Mouse (Mus musculus) thymus, adult 2 months (tissue): Measurements from ENCODE around the gene Ankrd39. TPM values are rescaled to one million over a fixed set of nuclear protein-coding genes. Genes with fewer than 3 reads are reported as not detected.

ENCODE experiments used
- DNase-seq: peaks from one replicate; pipeline ENCODE4 v3.0.0; 2021
- H3K27ac ChIP-seq: fragments of 200-500 bp; 2 replicates; pipeline ENCODE4 v1.5.1; 2012; ENCODE audit warnings: low read length, control low read depth; ENCODE audit not compliant: control insufficient read depth, insufficient read depth
- H3K27me3 ChIP-seq: fragments of 200-500 bp; 2 replicates; pipeline ENCODE4 v1.6.1; 2012; ENCODE audit warnings: mild to moderate bottlenecking, low read length, moderate library complexity, mixed read lengths; ENCODE audit not compliant: control insufficient read depth, insufficient read depth
- H3K36me3 ChIP-seq: fragments of 200-500 bp; 2 replicates; pipeline ENCODE4 v1.6.1; 2012; ENCODE audit warnings: mild to moderate bottlenecking, low read length, moderate library complexity; ENCODE audit not compliant: control insufficient read depth, insufficient read depth
- H3K4me1 ChIP-seq: fragments of 200-500 bp; replicated peaks from 2 replicates; pipeline ENCODE4 v1.6.1; 2012; ENCODE audit warnings: low read length; ENCODE audit not compliant: control insufficient read depth, insufficient read depth
- H3K4me3 ChIP-seq: fragments of 200-500 bp; 2 replicates; pipeline ENCODE4 v1.5.1; 2012; ENCODE audit warnings: mild to moderate bottlenecking, low read length, control low read depth, moderate library complexity; ENCODE audit not compliant: control insufficient read depth, insufficient read depth
- CTCF ChIP-seq: fragments of 200-500 bp; IDR thresholded peaks from 2 replicates; pipeline ENCODE4 v1.5.1; 2012; ENCODE audit warnings: mild to moderate bottlenecking, control low read depth, low read length, moderate library complexity, borderline replicate concordance; ENCODE audit not compliant: control insufficient read depth, poor library complexity, insufficient read depth; ENCODE audit errors: extremely low read depth
- POLR2A ChIP-seq: fragments of 200-500 bp; IDR thresholded peaks from 2 replicates; pipeline ENCODE4 v1.6.1; 2012; ENCODE audit warnings: mild to moderate bottlenecking, low read length, control low read depth, moderate library complexity; ENCODE audit not compliant: control insufficient read depth, poor library complexity, insufficient read depth; ENCODE audit errors: extremely low read depth
- WGBS: fragments of 180-500 bp; shearing (Covaris S2); methylation state at CpG from one replicate; pipeline ENCODE4 v1.1.7; 2018; 5-methylcytosine and 5-hydroxymethylcytosine counted together
- polyA plus RNA-seq: library from polyadenylated mRNA; depleted of rRNA; stranded (reverse); fragments of >200 nt; gene quantifications from 2 replicates; pipeline ENCODE4 v1.2.3, GENCODE M21; 2012

Gene Ankrd39
- polyA plus RNA-seq, 1 experiment = 48.4 TPM

DNA sequence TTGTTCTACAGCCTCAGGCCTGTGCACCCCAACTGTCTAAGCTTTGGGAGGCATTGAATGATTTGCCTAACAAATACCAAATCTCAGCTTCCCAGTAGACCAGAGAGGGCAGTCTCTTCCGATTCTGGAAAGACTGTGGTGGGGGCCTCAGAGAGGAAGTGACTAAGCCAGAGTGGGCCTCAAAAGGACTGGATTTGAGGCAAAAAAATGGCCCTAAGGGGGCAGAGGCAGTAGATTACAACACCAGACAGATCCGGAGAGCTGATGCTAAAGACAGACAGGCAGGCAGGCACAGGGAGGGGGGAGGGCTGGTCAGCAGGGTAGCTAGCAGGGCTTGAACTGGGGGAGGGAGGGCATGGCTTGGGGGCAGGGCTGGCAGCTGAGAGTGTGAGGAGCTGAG is 19.2 kb upstream of the Ankrd39 start:
- no peak overlapping the region for H3K27ac ChIP-seq
- no peak for TF ChIP-seq CTCF
- no peaks in the 10 kb centered on the region for H3K4me1 ChIP-seq
- DNase-seq = no peak
- no peak overlapping the region for H3K4me3 ChIP-seq
- H3K27me3 ChIP-seq = no peaks in the 10 kb centered on the region
- WGBS = 71% methylated on average over 2 of the region's 2 CpGs
- H3K36me3 ChIP-seq = no peaks in the 10 kb centered on the region

DNA sequence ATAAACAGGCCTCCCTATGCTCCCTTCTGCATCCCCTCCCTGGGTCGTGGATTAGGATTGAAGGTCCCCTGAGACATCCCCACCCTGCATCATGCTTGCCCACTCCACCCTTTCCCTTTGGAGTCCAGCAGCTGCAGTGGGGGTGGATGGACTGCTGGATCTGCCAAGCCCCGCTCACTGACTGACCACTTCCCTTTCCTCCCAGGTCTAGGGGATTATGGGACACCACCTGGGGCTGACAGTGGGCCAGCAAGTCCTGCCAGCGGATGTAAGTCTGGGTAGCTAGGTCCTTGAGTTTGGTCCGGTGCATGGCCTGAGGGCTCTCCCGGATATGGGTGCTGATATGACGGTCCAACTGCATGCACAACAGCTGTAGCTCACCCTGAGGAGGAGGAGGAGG is 16.9 kb upstream of the Ankrd39 start:
- no peak overlapping the region for H3K4me3 ChIP-seq
- TF ChIP-seq POLR2A (no peak), CTCF (no peak)
- no peaks in the 10 kb centered on the region for H3K27me3 ChIP-seq
- DNase-seq = no peak
- 64% methylated on average over 6 of the region's 6 CpGs for WGBS
- H3K27ac ChIP-seq = no peak overlapping the region
- peaks cover 8% of the 10 kb centered on the region; the same call in 1 of the 2 replicates for H3K4me1 ChIP-seq
- H3K36me3 ChIP-seq = no peaks in the 10 kb centered on the region

DNA sequence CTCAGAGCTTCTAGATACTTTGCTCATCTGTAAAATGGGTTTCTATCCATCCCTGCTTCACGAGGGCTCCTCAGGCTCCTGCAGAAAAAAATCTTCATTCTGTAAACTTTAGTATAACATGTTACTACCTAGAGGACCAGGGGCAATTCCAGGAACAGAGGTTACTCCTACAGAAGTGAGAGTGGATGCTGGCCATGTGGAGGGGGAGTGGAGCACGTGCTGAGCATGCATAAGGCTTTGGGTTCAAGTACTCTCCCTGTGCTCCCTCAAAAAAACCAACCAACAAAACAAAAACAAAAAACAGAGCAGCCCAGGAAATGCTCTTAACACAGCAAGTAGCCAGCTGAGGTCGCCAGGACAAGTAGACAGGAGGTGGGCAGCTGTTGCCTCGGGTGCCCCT is 16.4 kb upstream of the Ankrd39 start:
- Histone ChIP-seq H3K27me3 (no peaks in the 10 kb centered on the region; the same call in 1 of the 2 replicates), H3K4me1 (peaks cover 12% of the 10 kb centered on the region), H3K4me3 (no peak overlapping the region), H3K36me3 (no peaks in the 10 kb centered on the region), H3K27ac (no peak overlapping the region)
- WGBS = 75% methylated on average over 4 of the region's 4 CpGs
- DNase-seq = no peak
- TF ChIP-seq POLR2A (no peak), CTCF (no peak)

DNA sequence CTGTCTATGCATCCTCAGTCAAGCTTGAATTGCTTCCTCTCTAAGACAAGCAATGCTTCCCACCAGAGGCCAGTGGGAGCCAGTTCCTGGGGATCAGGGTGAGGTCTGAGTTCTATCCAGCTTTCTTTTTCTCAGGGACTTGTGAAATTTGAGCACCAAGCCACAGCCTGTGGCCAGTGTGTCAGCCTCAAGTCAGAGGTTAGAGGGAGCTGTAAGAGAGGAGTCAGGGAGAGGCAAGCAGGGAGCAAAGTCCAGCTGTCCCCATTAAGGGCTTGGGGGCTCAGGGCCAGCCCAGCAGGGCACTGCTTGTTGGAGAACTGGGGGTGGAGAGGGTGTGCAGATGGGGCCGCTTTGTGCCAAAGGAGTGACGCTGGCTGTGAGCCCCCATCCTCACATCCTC is 16.0 kb upstream of the Ankrd39 start:
- Histone ChIP-seq H3K27me3 (no peaks in the 10 kb centered on the region; the same call in 1 of the 2 replicates), H3K4me1 (peaks cover 15% of the 10 kb centered on the region), H3K4me3 (no peak overlapping the region), H3K36me3 (no peaks in the 10 kb centered on the region), H3K27ac (no peak overlapping the region)
- no peak for TF ChIP-seq POLR2A
- TF ChIP-seq CTCF = no peak
- no peak for DNase-seq
- 93% methylated on average over 2 of the region's 2 CpGs for WGBS

DNA sequence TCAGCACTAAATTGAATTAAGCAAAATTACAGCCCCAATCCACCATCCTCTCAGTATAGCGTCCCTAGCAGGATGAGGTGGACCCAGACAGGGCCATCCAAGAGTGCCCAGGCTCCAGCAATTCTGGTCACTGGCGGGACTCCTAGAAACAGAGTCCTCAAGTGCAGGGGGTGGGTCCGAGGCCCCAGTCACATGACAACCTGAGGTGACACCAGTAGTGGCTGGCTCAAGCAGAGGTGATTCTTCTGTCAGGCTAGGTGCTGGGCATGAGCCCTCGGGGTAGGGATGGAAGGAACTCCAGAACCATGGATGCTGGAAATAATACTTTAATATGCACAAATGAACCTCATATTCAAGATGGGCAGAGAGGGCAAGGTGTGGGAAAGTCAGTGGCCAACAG is 15.1 kb upstream of the Ankrd39 start:
- Histone ChIP-seq H3K4me1 (peaks cover 20% of the 10 kb centered on the region), H3K4me3 (no peak overlapping the region), H3K27ac (no peak overlapping the region), H3K36me3 (no peaks in the 10 kb centered on the region), H3K27me3 (no peaks in the 10 kb centered on the region; the same call in 1 of the 2 replicates)
- DNase-seq = no peak
- TF ChIP-seq POLR2A = no peak
- TF ChIP-seq CTCF = no peak
- 95% methylated on average over 4 of the region's 4 CpGs for WGBS

DNA sequence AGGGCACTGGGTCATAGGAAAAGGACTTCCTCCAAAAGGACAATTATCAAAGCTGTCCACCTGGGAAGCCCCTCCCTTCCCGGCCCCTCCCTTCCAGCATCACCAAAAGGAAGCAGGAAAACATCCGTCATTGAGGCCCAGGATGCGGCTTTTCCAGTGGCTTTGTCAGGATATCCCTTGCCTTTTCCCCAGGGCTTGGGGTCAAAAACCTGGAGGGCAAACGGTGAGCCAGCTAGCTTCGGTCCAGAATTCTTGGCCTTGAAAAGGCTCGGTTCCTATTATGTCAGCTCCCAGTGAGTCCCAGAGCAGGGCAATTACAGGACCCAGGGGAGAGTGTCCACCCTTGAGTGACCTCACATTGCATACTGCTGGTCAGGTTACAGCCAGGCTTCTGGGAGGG is 13.7 kb upstream of the Ankrd39 start:
- 88% methylated on average over 6 of the region's 6 CpGs for WGBS
- H3K36me3 ChIP-seq = no peaks in the 10 kb centered on the region
- no peak overlapping the region for H3K27ac ChIP-seq
- H3K4me3 ChIP-seq = no peak overlapping the region
- no peak for TF ChIP-seq CTCF
- no peak for TF ChIP-seq POLR2A
- no peaks in the 10 kb centered on the region; the same call in 1 of the 2 replicates for H3K27me3 ChIP-seq
- no peak for DNase-seq
- H3K4me1 ChIP-seq = peaks cover 34% of the 10 kb centered on the region

DNA sequence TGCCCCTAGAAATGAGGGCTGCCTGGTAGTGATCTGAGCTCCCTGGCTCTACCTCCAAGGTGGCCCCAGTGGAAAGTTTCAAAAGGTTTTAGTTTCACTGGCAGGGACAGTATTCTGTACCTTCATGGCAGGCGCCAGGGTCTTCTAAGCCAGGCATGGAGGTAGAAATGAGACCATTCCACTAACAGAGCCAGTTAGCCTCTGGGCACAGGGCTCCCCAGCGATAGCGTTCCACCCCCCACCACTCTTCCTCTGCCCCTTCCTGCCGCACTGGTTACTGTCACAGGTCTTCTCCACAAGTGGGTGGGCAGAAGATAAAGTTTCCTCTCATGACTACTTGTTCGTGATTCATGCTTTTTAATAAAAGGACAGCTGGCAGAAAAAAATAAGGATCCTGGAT is 12.6 kb upstream of the Ankrd39 start:
- Histone ChIP-seq H3K36me3 (no peaks in the 10 kb centered on the region), H3K4me3 (no peak overlapping the region), H3K4me1 (peaks cover 39% of the 10 kb centered on the region), H3K27ac (no peak overlapping the region), H3K27me3 (no peaks in the 10 kb centered on the region; the same call in 1 of the 2 replicates)
- TF ChIP-seq POLR2A (no peak), CTCF (no peak)
- 24% methylated on average over 5 of the region's 5 CpGs for WGBS
- no peak for DNase-seq
